Mouse (Mus musculus) brain, adult 2 months (tissue): ENCODE measurements around the gene Men1.
"Not testable (repeated sequence)": the region's sequence is repeated elsewhere in the genome, so short reads cannot be mapped to it uniquely, and the experiment has no call there.

Experiments used
- DNase-seq: peaks from one replicate; pipeline ENCODE4 v3.0.0; 2011; ENCODE audit warnings: low read depth, low spot score

Men1 gene

DNA sequence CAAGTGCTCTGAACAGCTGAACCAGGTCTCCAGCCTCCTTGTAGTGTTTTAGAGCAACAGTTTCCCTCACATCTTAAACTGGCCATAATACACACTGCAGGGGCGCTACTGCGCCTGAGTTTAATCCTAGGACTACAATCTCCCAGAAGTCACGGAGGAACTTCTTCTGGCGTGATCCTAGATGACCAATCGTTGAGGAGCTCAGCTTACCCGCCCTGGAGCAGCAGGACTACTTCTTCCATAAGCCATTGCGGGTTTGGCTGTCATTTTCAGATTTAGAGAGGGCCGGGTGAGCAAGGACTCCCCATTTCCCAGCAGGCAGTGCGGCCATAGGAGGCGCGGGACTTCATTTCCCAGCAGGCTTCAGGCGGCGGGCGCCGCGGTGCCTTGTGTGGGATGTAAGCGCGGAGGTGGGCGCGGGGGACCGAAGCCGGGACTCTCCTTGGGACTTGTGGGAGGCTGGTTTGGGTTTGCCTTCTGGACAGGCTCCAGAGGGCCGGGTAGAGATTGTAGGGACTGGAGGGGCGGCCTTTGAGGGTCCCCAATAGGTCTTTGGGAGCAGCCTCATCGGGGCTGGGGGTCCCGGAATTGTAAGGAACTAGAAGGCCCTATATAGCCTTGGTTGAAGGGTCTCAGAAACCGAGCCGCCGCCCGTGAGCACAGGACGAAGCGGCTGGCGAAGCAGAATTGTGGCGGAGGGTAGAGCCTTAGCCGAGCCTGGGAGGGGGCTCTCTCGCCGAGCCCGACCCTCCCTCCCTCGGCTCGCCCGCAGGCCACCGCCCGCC is at the start of gene Men1:
TSS of gene Men1 (plus strand) at position 307 of the 785 bp plus-strand sequence.
- DNase-seq = peak; percentile 100

DNA sequence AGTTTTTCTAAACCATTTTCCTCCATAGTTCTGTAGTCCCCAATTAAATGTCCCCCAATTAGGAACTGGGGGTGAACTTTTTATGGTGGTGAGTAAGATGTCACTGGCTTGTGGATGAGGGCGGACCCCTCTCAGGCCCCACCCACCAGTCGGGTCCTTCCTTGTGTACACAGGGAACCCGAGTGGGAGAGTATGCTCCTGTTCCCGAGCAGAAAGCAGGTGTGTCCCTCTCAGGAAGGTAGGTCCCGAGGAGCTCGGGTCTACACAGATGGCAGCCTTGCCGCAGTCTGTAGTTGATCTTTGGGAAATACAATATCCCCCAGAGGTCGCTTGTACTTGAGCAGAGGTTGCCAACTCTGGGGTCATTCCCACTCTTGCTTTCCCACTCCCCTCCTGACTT is 49.6 kb upstream of the Men1 start:
- DNase-seq = no peak

DNA sequence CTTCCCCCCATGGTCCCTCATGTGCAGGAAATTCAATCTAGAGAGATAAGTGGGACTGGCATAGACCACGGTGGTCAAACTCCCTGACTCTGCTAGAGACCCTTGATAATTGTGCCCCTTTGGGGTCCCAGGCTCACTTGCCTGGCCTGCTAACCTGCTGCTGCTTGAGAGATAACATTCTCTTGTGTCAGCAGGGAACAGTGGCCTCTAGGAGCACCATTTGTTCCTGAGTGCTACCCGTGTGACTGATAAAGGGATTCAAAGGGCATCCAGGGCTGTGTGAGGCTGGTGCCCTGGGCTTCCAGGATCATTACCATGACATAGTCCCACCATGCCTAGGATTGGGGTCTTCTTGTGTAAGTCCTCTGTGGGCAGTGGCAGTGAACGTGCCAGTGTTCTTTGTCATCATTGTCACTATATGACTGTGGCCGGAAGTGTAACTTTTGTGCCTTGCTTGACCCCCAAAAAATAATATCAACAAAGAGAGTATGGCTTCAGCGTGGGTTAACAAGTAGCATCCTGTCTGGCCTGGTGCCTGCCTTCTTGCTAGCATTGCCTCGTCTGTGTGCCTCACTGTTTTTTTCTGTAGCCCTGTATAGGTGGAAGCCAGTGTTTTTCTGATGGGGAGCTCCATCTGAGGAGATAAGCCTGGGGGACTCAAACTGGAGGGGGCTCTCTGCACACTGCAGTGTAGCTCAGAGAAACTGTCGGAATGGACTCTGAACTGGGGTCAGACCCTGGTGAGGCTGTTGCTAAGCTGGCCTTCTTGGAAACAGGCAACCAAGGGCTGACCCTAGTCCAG is 48.9 kb upstream of the Men1 start:
- no peak for DNase-seq

DNA sequence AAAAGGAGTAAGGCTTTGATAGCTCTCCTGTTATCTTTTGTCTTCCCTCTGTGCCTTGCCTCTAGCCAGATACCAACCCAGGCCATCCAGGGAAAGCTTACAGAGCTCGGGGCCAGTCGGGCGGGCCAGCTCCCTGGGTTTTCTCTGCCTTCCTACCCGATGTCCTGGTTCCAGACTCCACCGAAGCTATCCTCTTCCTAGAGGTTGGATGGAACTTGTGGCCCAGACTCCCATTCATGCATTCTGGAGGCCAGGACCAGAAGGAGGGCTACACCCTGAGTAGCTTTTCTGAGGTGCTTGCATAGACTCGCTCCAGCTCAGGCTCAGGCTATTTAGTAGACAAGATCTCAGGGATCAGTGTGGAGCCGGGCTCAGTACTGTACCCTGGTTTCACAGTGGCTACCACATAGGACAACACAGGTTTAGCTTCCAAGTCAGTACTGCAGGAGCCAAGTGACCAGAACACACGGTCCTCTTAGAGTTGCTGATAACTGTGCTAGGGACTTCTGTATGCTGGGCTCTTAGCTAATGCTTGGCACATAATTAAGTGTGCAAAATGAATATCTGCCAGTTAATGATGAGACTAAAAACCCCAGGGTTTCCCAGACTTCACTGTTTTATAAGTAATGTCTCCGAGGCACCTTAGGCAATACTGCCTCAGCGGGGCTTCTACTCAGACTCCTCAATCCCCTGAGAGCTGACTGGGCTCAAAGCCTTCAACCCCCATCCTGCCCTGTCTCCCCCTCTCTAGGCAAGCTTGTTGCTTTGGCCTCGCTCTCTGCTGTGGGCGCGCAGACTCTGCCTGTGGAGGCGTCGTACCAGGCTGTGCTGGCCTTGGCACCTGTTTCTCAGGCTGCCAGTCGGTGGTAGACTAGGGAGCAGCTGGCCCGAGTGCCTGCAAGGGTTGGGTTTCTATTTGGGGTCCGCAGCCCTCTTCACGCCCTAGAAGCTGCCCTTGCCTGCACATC is 48.1 kb upstream of the Men1 start:
- DNase-seq = peak; percentile 86

DNA sequence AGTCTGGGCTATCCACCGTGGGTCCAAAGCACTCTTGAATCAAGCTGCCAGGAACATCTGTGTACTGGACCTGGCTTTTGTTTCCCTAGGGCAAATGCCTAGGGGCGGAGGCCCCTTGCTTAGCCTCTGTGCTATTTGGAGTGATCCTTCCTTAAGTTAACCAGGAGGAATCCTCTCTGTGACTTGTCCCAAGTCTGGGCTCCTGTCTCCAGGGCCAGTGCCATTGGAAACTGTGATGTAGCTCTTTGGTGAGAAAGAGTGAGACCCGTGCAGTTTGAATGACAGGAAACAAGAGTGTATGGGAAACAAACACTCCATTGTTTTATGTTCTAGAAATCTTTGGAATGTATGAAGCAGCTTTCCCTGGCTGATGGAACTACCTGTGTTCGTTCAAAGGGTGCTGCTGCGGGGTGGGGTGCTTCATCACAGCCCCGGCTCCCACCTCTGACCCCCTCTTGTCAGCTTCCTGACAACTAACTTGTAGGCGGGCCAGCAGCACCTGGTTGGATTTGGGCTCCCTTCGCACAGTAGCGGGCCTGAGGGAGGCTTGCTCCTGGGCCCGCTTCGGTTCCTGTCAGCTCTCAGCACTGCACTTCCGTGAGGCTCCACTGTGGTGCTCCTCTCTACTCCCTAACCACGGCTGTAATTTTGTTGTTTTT is 46.4 kb upstream of the Men1 start:
- DNase-seq = no peak

DNA sequence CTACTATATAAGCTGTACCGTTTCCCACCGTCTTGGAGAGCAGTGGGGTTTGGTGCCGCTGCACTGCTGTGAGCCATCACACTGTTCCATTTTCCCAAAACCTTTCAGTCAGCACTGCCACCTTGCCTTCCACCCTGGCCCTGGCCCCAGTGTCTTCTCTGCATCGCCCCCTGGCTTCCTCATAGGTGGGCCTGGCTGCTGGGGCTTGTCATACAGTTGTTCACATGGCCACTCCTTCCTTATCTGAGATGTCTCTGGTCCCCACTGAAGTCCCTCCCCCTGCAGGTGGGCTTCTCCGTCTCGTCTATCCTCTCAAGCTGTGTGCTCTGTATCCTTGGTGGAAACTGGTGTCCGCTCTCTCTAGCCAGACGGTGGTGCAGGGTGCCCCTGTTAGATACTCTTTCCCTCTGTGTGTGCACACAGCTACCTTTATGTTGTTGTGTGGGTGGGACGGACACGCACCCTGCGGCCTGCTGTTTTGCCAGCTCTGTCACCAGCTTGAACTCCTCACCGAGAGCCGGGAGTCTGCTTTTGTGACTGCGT is 45.0 kb upstream of the Men1 start:
- DNase-seq = no peak

DNA sequence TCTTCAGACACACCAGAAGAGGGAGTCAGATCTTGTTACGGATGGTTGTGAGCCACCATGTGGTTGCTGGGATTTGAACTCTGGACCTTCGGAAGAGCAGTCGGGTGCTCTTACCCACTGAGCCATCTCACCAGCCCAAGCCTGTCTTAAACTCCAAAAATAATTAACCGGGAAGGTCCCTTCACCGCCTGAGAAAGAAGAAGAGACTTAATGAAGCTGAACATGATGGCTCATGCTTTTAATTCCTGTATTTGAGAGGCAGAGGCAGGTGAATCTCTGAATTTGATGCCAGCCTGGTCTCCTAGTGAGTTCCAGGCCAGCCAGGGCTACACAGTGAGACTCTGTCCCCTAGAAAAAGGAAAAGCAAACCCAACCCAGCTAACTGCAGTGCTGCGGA is 44.1 kb upstream of the Men1 start:
- not testable (repeated sequence) for DNase-seq

DNA sequence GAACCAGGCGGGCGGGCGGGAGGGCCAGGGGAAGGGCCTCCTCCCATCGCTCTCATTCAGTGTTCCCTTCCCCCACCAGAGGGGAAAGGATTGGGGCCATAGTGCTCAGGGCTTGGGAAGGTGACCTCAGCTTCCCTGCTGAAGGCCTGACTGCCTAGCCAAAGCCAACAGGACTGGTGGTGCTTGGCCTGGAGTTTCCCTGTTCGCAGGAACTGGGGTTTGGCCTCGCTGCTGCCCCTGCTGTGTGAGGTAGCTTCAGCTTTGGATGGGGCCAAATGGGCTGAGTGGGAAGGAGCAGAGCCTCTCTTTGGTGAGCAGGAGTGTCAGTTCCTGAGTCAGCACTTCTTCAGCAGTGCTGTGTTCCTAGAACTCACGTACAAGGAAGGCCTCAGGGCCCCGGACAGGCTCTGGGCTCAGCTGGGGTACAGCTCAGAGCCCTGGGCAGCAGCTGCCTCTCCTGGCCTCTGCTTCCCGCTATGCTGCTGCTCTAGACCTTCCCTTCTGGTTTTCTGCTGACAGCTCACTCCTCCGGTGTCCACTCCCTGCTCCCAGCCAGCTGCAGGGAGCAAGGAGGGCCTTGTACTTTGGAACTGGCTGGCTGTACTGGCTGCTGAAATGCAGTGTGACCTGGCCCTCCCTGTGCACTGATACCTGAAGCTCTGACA is 43.5 kb upstream of the Men1 start:
- DNase-seq = peak; percentile 93

DNA sequence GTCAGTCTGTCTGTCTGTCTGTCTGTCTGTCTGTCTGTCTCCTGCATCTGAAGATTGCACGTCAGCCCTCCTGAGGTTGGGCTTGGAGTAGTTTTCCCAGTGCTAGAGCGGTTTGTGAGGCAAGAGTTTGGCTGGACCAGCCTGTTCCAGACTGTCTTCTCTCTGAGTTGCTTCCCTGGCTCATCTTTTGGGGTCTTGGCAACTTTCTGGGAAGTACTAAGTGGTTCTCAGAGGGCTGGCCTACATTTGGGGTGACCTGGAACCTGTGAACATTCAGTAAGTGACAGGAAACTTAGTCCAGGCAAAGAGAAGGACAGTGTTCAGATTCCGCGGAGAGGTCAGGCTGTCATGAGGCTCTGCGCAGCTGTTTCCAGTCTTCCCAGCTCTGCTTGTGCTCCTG is 42.5 kb upstream of the Men1 start:
- DNase-seq = no peak

DNA sequence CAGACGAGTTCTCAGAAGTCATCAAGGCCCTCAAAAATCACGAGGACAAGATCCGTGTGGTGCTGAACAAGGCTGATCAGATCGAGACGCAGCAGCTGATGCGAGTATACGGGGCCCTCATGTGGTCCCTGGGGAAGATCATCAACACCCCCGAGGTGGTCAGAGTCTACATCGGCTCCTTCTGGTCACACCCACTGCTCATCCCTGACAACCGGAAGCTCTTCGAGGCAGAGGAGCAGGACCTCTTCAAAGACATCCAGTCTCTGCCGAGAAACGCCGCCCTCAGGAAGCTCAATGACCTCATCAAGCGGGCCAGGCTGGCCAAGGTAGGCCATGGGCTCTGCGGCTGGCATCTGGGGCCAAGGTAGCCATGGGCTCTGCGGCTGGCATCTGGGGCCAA is 40.5 kb upstream of the Men1 start:
- DNase-seq = no peak

DNA sequence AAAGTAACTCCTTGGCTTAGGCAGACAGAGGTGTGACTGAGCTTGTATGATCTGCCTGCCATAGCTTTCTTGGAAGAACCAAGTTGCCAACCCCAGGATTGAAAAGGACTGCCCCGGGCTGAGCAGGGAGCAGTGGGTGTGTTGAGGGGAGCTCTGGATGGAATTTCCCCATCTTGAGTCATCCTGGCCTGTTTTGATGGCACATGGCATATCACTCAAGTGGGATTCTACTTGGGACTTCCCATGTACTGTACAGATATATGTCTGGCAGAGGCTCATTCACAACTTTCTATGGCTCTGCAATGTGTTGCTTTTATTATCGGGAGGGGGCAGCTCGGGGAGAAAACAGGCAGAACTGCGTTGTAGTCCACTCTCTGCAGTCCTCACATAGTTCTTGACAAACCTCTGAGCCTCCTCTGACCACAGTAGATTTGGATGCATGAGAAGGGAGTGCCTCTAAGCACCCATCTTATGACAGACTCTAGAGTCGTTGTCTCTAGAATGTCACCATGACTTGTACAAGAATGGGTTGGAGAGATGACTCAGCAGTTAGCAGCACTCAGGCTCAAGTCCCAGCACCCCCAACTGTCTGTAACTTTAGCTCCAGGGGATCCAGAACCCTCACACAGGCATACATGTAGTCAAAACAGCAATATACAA is 38.1 kb upstream of the Men1 start:
- DNase-seq = no peak

DNA sequence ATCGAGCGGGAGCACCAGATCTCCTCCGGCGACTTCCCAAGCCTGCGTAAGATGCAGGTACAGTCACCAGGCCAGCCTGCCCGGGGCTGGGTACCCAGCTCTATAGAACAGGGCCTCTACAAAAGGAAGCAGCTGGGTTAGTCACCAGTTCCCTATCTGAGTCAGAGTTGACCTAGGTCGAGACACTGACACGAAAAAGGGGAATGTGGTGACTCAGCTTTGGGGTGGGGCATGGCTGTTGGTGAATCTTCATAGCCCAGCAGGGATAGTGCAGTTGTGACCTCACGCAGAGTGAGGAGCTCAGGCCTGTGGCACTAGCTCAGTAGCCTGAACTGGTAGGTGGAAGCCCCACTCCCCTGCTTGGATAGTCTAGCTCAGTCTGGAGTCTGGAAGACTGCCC is 37.1 kb upstream of the Men1 start:
- DNase-seq = peak; percentile 62

DNA sequence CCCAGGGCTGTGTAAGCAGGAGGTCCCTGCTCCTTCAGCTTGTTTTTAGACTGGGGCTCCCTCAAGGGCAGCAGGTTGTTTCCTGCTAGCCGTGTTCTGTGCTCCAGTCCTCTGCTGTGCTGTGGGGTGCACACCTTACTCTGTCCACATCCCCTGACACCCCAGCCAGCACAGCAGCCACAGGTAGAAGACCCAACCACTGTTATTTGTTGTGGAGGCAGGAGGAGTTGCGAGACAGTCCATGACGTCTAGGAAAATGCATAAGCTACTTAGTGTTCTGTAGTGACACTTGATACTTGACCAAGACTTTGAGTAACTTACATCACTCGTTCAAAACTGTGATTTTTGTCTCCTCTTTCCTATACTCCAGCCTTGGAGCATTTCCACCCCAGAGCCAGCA is 35.8 kb upstream of the Men1 start:
- no peak for DNase-seq

DNA sequence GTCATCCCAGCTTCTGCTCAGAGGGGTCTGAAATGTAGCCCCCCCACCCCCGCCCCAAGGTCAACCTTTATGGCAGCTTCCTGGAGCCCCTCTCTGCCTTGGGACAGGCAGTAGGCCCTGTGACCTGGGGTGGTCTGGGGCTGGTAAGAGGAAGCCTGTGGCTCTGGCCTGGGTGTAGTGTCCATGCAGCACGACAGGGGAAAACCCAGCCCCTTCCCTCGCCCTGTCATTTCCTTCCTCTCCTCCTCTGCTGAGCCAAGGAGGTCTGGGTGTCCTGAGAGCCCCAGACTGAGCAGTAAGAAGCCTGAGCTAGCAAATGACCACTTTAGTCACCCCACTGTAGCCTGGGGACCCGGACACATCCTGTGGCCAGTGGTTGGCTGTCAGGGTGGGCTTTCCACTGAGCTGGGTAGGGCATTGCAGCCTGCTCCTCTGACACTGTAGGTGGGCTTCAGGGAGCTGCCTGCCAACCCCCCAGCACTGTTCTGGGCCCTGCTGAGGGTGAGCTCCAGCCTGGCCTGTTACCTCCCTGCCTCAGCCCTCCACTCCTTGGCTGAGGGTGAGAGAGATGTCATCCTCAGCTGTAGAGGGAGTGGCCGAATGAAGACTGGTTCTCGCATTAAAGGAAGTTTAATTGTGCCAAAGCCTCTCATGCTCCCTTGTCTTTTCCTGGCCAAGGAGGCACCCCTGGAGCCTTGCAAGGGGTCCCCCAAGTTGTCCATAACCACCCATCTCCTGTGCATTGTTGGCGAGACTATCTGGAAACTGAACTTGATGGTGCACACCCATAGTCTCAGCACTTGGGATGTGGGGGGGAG is 35.1 kb upstream of the Men1 start:
- no peak for DNase-seq

DNA sequence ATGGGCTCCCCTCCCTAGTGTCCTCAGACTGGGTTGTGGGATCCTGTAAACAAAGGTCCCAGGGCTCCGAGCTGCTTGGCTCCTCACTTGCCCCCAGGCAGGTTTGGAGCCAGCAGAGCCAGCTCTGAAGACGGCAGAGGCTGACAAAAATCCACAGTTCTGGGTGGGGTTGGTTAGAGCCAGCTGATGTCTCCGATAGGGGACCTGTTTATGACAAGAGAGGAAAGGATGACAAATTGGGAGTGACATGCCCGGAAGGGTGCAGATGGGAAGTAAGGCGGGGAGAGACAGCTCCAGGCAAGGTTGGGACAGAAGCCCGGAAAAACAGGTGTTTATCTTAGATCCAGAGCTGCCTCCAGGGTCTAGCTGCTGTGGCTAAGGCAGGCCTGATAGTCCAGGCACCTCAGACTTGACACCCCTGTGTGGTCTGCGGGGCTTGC is 34.4 kb upstream of the Men1 start:
- DNase-seq = no peak

DNA sequence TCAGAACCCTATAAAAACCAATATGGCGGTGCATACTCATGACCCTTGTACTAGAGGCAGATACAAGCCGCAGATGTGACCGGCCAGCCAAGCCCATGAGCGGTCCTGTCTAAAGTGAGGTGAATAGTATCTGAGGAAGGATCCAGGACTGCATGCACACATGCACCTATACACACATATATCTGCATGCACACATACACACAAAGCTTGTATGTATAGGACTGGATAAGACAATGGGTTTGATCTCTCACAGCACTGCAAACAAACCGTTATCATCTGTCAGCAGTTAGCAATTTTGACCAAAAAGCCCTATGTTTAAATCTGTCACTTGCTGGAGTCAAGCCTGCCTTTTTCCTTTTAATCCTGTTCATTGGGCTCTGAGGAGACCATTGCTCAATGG is 32.7 kb upstream of the Men1 start:
- peak; percentile 59 for DNase-seq

DNA sequence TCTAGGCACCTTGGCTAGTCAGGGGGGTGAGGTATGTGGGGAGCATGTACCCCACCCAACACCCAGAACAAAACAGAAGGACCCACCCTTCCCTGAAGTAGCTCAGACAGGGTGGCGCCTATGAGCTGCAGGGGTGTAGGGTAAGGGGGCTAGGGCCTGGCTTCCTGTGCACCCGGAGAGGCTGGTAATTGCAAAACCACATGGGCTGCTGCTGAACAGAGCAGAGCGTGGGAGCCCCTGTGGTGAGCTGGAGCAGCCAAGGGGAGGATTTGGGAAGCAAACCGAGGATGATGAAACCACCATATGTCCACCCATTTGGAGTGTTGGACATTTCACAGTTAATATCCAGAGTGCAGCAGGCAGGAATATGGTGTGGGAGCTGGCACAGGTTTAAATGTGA is 32.3 kb upstream of the Men1 start:
- DNase-seq = peak; percentile 97

DNA sequence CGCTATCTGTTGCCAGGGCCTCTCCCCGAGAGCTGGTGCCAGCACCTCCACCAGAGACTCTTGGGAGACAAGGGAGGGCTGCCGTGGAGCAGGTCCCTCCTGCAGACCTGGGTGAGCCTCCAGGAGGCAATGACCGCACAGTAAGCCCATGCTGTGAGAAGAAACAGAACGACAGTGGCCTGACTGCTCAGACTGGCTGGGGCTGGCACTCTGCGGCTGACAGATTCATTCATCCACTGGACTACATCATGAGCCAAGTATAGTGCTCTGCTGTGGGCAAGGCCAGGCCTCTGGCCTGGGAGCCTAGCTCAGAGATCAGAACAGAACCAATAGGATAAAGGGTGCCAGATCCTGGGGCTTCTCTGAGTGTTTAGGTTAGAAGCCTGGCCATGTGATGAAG is 30.9 kb upstream of the Men1 start:
- DNase-seq = peak; percentile 63
